Mouse (Mus musculus) MEL (cell line): ENCODE results near the gene Pheta2. TPM values are rescaled to one million over a fixed set of nuclear protein-coding genes. Genes with fewer than 3 reads are reported as not detected.

Source experiments
- DNase-seq: peaks from one replicate; pipeline ENCODE4 v3.0.0; 2011; ENCODE audit warnings: low read depth, low spot score
- H3K27ac ChIP-seq: 2 replicates; pipeline ENCODE4 v1.5.1; 2012; ENCODE audit warnings: low read depth, mild to moderate bottlenecking, control low read depth, low read length, moderate library complexity; ENCODE audit not compliant: control insufficient read depth
- H3K27me3 ChIP-seq, 2 experiments: fragments of 150-350 bp in 1 of 2; sonication (generic) in 1 of 2; 2 replicates each; pipeline ENCODE4 v1.6.1; 2012; ENCODE audit warnings: low read length in 2 of 2, mild to moderate bottlenecking in 2 of 2, improper control_type of control experiment in 1 of 2, moderate library complexity in 1 of 2; ENCODE audit not compliant: insufficient read depth in 2 of 2, control insufficient read depth in 1 of 2
- H3K36me3 ChIP-seq, 2 experiments: 2 replicates each; pipeline ENCODE4 v1.6.1; 2012 to 2014; ENCODE audit warnings: low read length in 2 of 2, improper control_type of control experiment in 1 of 2, inconsistent platforms in 1 of 2, mild to moderate bottlenecking in 1 of 2; ENCODE audit not compliant: insufficient read depth in 2 of 2, control insufficient read depth in 1 of 2
- H3K4me1 ChIP-seq, 2 experiments: fragments of 150-350 bp in 1 of 2; sonication (generic) in 1 of 2; 2 replicates each; pipeline ENCODE4 v1.6.1; 2012; ENCODE audit warnings: low read length in 2 of 2, improper control_type of control experiment in 1 of 2, mild to moderate bottlenecking in 1 of 2; ENCODE audit not compliant: insufficient read depth in 2 of 2, control insufficient read depth in 1 of 2
- H3K4me3 ChIP-seq, 2 experiments: fragments of 150-350 bp in 1 of 2; sonication (generic) in 1 of 2; 2 replicates each; pipeline ENCODE4 v1.5.1; 2012; ENCODE audit warnings: low read depth in 2 of 2, low read length in 2 of 2, mild to moderate bottlenecking in 2 of 2, moderate library complexity in 2 of 2, control low read depth in 1 of 2, improper control_type of control experiment in 1 of 2; ENCODE audit not compliant: control insufficient read depth in 1 of 2, insufficient read depth in 1 of 2
- H3K79me2 ChIP-seq: 2 replicates; pipeline ENCODE4 v1.6.1; 2012; ENCODE audit warnings: mild to moderate bottlenecking, low read length, moderate library complexity; ENCODE audit not compliant: control insufficient read depth, poor library complexity, insufficient read depth
- H3K9ac ChIP-seq: 2 replicates; pipeline ENCODE4 v1.6.1; 2012; ENCODE audit warnings: low read depth, mild to moderate bottlenecking, control low read depth, low read length, moderate library complexity; ENCODE audit not compliant: control insufficient read depth, poor library complexity, severe bottlenecking
- H3K9me3 ChIP-seq: fragments of 150-350 bp; sonication (generic); replicated peaks from 2 replicates; pipeline ENCODE4 v1.6.1; 2012; ENCODE audit warnings: mild to moderate bottlenecking, low read length, improper control_type of control experiment, moderate library complexity; ENCODE audit not compliant: insufficient read depth
- BHLHE40 ChIP-seq: IDR thresholded peaks from 2 replicates; pipeline ENCODE4 v1.6.1; 2012; ENCODE audit warnings: low read depth, mild to moderate bottlenecking, inconsistent platforms, low read length, improper control_type of control experiment, borderline replicate concordance
- CHD1 ChIP-seq: IDR thresholded peaks from 2 replicates; pipeline ENCODE4 v1.6.1; 2012; ENCODE audit warnings: low read depth, mild to moderate bottlenecking, inconsistent platforms, low read length, improper control_type of control experiment
- CHD2 ChIP-seq: IDR thresholded peaks from 2 replicates; pipeline ENCODE4 v1.6.1; 2011; ENCODE audit warnings: low read length, improper control_type of control experiment
- CTCF ChIP-seq, 3 experiments: IDR thresholded peaks in 2 of 3; conservative IDR thresholded peaks in 1 of 3; 2 replicates each; pipeline ENCODE4 v1.5.1; 2011 to 2012; ENCODE audit warnings: low read length in 3 of 3, low read depth in 2 of 3, mild to moderate bottlenecking in 2 of 3, improper control_type of control experiment in 1 of 3, inconsistent platforms in 1 of 3, mixed read lengths in 1 of 3, moderate library complexity in 1 of 3; ENCODE audit not compliant: control insufficient read depth in 1 of 3, insufficient read depth in 1 of 3, poor library complexity in 1 of 3, severe bottlenecking in 1 of 3
- GATA1 ChIP-seq: IDR thresholded peaks from 2 replicates; pipeline ENCODE4 v1.6.1; 2011; ENCODE audit warnings: low read depth, low read length, improper control_type of control experiment
- JUND ChIP-seq: IDR thresholded peaks from 2 replicates; pipeline ENCODE4 v1.6.1; 2011; ENCODE audit warnings: low read depth, mild to moderate bottlenecking, improper control_type of control experiment, low read length
- KAT2A ChIP-seq: conservative IDR thresholded peaks from 2 replicates; pipeline ENCODE4 v1.6.1; 2012; ENCODE audit warnings: low read depth, low read length, improper control_type of control experiment, inconsistent platforms
- MAFK ChIP-seq: IDR thresholded peaks from 2 replicates; pipeline ENCODE4 v1.6.1; 2011; ENCODE audit warnings: low read depth, mild to moderate bottlenecking, low read length, improper control_type of control experiment, borderline replicate concordance
- MAX ChIP-seq: IDR thresholded peaks from 2 replicates; pipeline ENCODE4 v1.6.1; 2011; ENCODE audit warnings: low read length, improper control_type of control experiment
- MAZ ChIP-seq: IDR thresholded peaks from 2 replicates; pipeline ENCODE4 v1.6.1; 2012; ENCODE audit warnings: low read depth, mild to moderate bottlenecking, inconsistent platforms, low read length, improper control_type of control experiment
- MXI1 ChIP-seq: IDR thresholded peaks from 2 replicates; pipeline ENCODE4 v1.6.1; 2011; ENCODE audit warnings: mild to moderate bottlenecking, low read depth, low read length, improper control_type of control experiment
- MYB ChIP-seq: IDR thresholded peaks from 2 replicates; pipeline ENCODE4 v1.6.1; 2011; ENCODE audit warnings: mild to moderate bottlenecking, low read depth, low read length, improper control_type of control experiment
- RAD21 ChIP-seq: IDR thresholded peaks from 2 replicates; pipeline ENCODE4 v1.6.1; 2011; ENCODE audit warnings: mild to moderate bottlenecking, low read depth, low read length, improper control_type of control experiment
- RCOR1 ChIP-seq: IDR thresholded peaks from 2 replicates; pipeline ENCODE4 v1.6.1; 2012; ENCODE audit warnings: low read depth, mild to moderate bottlenecking, inconsistent platforms, low read length, improper control_type of control experiment
- SMC3 ChIP-seq: IDR thresholded peaks from 2 replicates; pipeline ENCODE4 v1.6.1; 2011; ENCODE audit warnings: low read depth, low read length, improper control_type of control experiment
- TCF12 ChIP-seq: IDR thresholded peaks from 2 replicates; pipeline ENCODE4 v1.6.1; 2014; ENCODE audit warnings: low read depth, mild to moderate bottlenecking, inconsistent platforms, low read length, improper control_type of control experiment, moderate library complexity
- USF1 ChIP-seq: IDR thresholded peaks from 2 replicates; pipeline ENCODE4 v1.6.1; 2014; ENCODE audit warnings: low read depth, mild to moderate bottlenecking, inconsistent platforms, low read length, improper control_type of control experiment, moderate library complexity
- USF2 ChIP-seq, 2 experiments: IDR thresholded peaks; 2 replicates each; pipeline ENCODE4 v1.6.1; 2011 to 2012; ENCODE audit warnings: improper control_type of control experiment in 2 of 2, low read length in 2 of 2, borderline replicate concordance in 1 of 2, inconsistent platforms in 1 of 2, low read depth in 1 of 2, mild to moderate bottlenecking in 1 of 2; ENCODE audit not compliant: insufficient read depth in 1 of 2
- ZC3H11A ChIP-seq: IDR thresholded peaks from 2 replicates; pipeline ENCODE4 v1.6.1; 2012; ENCODE audit warnings: low read depth, mild to moderate bottlenecking, inconsistent platforms, low read length, improper control_type of control experiment
- ZMIZ1 ChIP-seq: IDR thresholded peaks from 2 replicates; pipeline ENCODE4 v1.6.1; 2012; ENCODE audit warnings: low read depth, mild to moderate bottlenecking, inconsistent platforms, low read length, improper control_type of control experiment, moderate library complexity
- polyA plus RNA-seq, 2 experiments: library from polyadenylated mRNA; stranded (reverse) in 1 of 2; unstranded in 1 of 2; fragments of >175 nt in 1 of 2; fragments of >200 nt in 1 of 2; gene quantifications; 2 replicates each; pipeline versions ENCODE4 v1.2.1 to v1.2.4; 2012; ENCODE audit warnings: low replicate concordance in 2 of 2, low read depth in 1 of 2; ENCODE audit not compliant: insufficient read length in 2 of 2, insufficient read depth in 1 of 2, missing spikeins in 1 of 2
- total RNA-seq: library from RNA; depleted of rRNA; stranded (reverse); fragments of 300-350 nt; gene quantifications from 2 replicates; pipeline ENCODE4 v1.2.3, GENCODE M21; 2012

Gene Pheta2
- total and polyA plus RNA-seq, 3 experiments, result 34.9 to 39.3 TPM; not detected in 1

DNA sequence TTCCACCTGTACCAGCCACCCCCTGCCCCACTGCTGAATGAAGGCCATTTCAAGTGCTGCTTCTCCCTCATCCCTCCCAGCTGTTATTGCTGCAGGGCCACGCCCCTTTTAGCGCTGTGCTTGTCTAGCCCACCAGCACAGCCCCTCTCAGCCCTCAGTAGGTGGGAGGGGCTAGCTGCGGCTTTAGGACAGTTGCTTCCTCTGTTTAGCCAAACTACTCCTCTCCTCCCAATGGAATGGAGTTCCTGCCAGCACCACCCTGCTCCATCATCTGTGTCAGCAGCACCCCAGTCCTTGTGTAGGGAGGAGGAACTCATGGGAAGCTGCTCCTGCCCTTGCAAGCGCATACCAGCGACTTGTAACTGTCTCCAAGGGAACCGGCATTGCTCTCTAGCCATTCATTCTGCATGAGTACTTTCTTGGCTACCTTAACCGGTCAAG is 45.5 kb upstream of the Pheta2 start:
- peaks cover 7 to 8% of the 10 kb centered on the region in 2 experiments for H3K27me3 ChIP-seq

DNA sequence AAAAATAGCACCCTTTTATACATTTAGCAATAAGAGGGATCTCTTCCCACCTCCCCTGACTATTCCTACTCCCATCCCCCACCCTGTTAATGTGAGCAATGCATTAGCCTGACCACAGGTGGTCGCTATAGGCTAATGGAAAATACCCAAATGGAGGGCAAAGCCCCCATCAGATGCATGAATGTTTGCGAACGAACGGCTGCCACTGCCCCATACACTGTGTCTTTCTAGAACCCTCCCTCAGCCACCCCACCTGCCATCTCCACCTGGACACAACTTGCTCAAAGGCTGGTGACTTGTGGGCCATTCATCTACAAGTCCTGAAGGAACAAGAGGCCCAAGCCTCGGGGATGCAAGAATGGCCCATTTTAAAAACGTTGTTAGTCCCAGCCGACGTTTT is 44.7 kb upstream of the Pheta2 start:
- H3K79me2 ChIP-seq, result no peaks in the 10 kb centered on the region
- peaks cover 5 to 6% of the 10 kb centered on the region in 2 experiments for H3K27me3 ChIP-seq
- H3K36me3 ChIP-seq, result no peaks in the 10 kb centered on the region
- H3K9ac ChIP-seq, result no peak overlapping the region
- no peak overlapping the region for H3K4me3 ChIP-seq
- no peaks in the 10 kb centered on the region for H3K9me3 ChIP-seq
- H3K27ac ChIP-seq, result no peak overlapping the region
- H3K4me1 ChIP-seq, result no peaks in the 10 kb centered on the region
- peak; percentile 21 for DNase-seq
- 0 out of 2 replicates have a peak, but pooled peaks have one; percentile 29 for TF ChIP-seq MAZ
- TF ChIP-seq KAT2A, result no peak
- no peak for TF ChIP-seq RCOR1
- peak; percentile 77 for TF ChIP-seq RAD21
- TF ChIP-seq CTCF (IDR thresholded peaks at IDR 0.05 in 2 of 3, conservative IDR thresholded peaks at IDR 0.05 in 1 of 3; ENCODE audit: control insufficient read depth in 1 of 3, insufficient read depth in 1 of 3, low read depth in 2 of 3, low read length in 3 of 3, poor library complexity in 1 of 3, severe bottlenecking in 1 of 3), result peak; percentile 37 to 66 (median 50)
- TF ChIP-seq SMC3, result peak; percentile 65
- TF ChIP-seq ZC3H11A, result peak; percentile 63
- TF ChIP-seq BHLHE40, result peak; percentile 32; the same call in 1 of the 2 replicates
- TF ChIP-seq CHD2, result peak; percentile 53; the same call in 1 of the 2 replicates
- TF ChIP-seq GATA1, result no peak

More for the DNA sequence above, 45.5 kb upstream of the Pheta2 start:
- no peak for DNase-seq
- Histone ChIP-seq H3K79me2 (no peaks in the 10 kb centered on the region), H3K4me3 (no peak overlapping the region), H3K4me1 (no peaks in the 10 kb centered on the region), H3K9me3 (no peaks in the 10 kb centered on the region), H3K9ac (no peak overlapping the region), H3K27ac (no peak overlapping the region)
- TF ChIP-seq USF1 (no peak), ZMIZ1 (no peak), MAX (no peak), MAFK (no peak), TCF12 (no peak), USF2 (IDR thresholded peaks at IDR 0.05; ENCODE audit: borderline replicate concordance in 1 of 2, insufficient read depth in 1 of 2, low read depth in 1 of 2, low read length in 2 of 2) (no peak), MXI1 (no peak), MYB (no peak), CHD1 (no peak), MAZ (no peak), ZC3H11A (no peak), JUND (no peak), RAD21 (no peak), CTCF (IDR thresholded peaks at IDR 0.05 in 2 of 3, conservative IDR thresholded peaks at IDR 0.05 in 1 of 3; ENCODE audit: control insufficient read depth in 1 of 3, insufficient read depth in 1 of 3, low read depth in 2 of 3, low read length in 3 of 3, poor library complexity in 1 of 3, severe bottlenecking in 1 of 3) (no peak)
- TF ChIP-seq, all 39 proteins: peak for 0
- no peaks in the 10 kb centered on the region for H3K36me3 ChIP-seq
